Mouse (Mus musculus) adrenal gland, postnatal 14 days (tissue): ENCODE measurements around the gene Cyb5rl. TPM values are rescaled to one million over a fixed set of nuclear protein-coding genes. Genes with fewer than 3 reads are reported as not detected.

Experiments used
- DNase-seq: peaks from one replicate; pipeline ENCODE4 v3.0.0; 2021; ENCODE audit warnings: mixed read lengths
- long read RNA-seq, 2 experiments: library from polyadenylated mRNA; stranded (forward); transcript quantifications; one replicate each; pipeline ENCODE4 v2.0.0; 2021
- total RNA-seq: library from RNA; stranded (reverse); gene quantifications from 2 replicates; pipeline ENCODE4 v1.2.3, GENCODE M21; 2021

Cyb5rl gene
- total RNA-seq = 17.0 and 20.1 TPM in 2 replicates
- long read RNA-seq, experiment 1, transcript Cyb5rl-203 (7 exons, 2,516 nt) = major isoform, 5 of 27 reads
- long read RNA-seq, experiment 1, partial matches to known transcripts = 10 of 27 reads
- long read RNA-seq, experiment 1, other reads (novel, unspliced or antisense) = 12 of 27 reads
- long read RNA-seq, experiment 2, transcript Cyb5rl-203 (7 exons, 2,516 nt) = major isoform, 7 of 24 reads
- long read RNA-seq, experiment 2, partial matches to known transcripts = 1 of 24 reads
- long read RNA-seq, experiment 2, other reads (novel, unspliced or antisense) = 16 of 24 reads

DNA sequence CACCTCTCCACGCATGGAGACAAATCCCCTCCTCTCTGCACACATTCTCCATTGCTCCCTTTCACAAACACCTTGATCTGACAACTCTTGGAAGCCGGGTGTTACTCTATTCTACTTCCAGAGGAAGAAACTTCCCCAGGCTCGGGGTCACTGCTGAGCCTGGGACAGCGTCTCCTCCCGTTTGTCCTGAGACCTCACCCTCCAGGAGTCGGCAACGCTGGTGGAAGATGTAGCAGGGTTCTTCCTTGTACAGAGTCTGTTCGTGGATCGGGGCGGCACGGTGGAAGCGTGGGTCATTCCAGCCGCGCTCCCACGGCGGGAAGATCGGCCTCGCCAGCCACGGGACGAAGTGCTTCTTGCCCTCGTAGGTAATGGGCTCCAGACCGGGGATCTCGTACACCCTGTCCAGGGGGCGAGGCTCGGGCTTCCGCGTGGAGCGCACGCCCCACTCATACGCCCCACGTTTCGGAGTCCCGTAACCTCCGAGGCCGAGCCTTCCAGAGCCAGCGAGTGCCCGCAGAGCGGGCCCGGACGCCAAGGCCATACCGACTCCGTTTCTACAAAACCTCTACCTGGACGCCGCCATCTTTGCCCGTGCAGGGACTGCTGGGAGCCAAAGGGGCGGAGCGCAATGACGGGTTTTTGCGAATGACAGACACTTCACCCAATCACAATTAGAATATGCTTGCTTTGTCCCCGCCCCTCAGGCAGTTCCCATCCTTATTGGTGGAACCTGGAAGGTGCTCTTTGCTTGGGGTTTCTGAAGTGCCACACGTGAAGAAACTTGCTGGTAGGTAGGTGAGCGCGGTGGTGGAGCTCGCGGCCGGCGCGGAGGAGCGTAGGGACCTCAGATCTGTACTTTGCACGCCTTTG lies at the start of gene Cyb5rl, which contains the start of gene Mrpl37:
Cyb5rl (plus strand) TSS at position 737 of the 873 bp plus-strand sequence.
Mrpl37 (minus strand) TSS at position 617 of the 873 bp plus-strand sequence.
- peak; percentile 97 for DNase-seq

DNA sequence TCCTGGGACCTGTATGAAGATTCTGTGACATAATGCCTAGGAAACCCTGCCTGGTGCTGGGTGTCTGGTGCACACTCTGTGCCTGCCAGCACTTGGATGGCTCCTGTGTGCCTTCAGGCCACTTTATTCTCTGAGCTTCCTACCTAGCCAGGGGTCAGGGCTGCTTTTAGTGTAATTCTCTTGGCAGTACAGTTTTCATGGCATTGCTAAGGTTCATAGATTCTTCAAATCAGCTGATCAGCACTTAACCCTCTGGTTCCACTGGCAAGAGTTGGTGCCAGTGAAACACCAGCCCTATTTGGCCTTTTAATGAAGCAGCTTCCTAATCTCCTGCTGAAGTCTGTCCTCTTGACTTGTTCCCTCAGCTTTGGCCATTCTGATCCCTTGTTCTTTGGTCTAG lies 49.5 kb upstream of the Cyb5rl start:
- no peak for DNase-seq

DNA sequence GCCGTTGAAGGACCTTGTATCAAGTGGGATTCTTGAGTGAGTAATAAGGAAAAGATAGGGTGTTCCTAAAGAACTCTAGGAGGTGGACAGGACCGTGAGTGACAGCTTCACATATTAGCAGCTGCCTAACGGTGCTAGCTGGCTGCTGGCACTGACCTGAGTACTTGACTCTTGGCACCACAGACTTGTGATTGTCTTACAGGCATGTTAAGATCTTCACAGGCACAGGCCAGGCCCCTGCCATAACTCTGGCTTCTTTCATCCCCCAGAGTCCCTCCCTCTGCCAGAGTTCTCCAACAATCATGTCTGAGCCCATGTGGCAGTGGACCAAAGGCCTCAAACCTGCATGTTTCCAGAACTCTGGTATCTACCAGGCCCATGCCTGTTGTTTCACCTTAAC lies 48.3 kb upstream of the Cyb5rl start:
- DNase-seq = peak; percentile 37

DNA sequence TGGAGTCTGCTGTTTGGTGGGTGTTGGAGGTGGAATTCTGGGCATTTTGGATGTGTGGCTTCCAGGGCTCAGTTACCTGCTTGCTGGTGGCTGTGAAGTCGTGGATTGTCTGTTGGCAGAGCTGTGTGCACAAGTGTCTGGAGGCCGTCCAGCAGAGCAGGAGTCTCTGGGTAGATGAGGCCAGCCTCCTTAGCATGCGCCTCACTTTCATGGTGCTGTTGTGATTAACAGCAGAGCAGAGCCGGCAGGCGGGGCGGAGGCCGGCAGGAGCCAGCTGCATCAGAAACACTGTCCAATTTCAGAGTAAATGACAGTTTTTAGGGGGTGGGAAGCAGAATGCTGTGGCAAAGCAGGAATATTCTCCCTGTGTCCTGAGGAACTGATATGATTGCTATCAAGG lies 47.8 kb upstream of the Cyb5rl start:
- DNase-seq = peak; percentile 61

DNA sequence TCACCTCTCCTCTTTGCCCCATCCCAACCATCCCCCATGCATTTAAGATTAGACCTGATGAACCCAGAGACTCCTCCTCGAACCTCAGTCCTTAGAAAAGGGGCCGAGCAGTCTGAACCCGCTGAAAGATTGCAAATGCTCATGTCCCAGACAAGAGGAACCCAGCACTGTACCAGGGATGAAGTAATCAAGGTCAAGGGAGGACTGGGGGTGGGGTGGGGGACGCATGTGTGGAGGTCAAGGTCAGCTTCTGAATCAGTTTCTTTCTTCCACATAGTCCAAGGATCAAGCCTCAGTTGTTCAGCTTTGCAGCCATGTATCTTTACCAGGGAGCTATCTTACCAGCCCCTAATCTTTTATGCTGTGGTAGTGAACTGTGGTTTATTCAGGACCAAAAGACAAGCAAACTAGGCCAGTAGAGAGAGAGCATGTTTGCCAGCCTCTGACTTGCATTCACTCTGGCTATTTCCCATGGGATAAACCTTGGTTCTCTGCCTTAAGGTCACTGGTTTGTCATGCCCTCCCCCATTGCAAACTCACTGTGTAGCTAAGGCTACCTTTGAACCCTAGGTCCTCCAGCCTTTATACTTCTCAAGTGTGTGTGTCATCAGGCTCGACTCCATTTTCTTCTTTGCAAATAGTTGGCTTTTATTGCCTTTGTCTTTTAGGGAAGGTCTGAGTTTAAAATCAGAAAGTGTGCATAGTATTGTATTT lies 46.3 kb upstream of the Cyb5rl start:
- peak; percentile 55 for DNase-seq

DNA sequence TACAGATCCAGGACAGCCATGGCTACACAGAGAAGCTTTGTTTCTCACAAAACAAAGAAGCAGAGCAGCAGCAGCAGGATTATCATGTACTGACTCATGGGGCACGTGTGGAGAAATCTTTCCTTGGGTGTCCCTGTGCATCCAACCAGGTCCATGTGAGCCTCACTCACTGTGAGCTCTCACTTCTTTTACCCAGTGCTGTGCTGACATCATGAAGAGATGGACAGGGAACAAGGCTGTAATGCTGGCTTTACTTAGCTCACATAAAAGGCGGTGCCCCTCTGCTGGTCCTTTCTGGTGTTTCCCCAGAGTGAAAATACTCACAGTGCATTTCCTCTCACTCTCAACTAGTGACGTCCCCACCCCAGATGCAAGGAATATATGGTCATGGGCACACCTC lies 45.3 kb upstream of the Cyb5rl start:
- peak; percentile 20 for DNase-seq

DNA sequence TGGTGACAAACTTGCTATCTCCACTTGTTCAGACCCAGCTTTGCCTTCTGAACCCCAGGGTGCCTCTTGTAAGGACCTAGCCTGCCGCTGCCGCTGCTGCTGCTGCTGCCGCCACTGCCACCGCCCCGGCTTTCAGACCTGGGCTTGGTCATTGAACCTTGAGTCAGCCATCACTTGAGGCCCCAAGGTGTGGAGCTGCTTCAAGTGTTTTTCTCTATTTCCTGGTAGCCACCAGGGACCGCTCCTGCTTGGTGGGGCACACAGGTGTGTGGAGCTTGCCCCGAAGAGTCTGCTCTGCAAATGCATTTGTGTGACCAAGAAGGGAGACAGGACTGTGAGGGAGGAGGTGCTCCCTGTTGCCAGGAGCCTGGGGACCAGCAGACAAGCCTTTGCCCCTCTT lies 41.9 kb upstream of the Cyb5rl start:
- no peak for DNase-seq

DNA sequence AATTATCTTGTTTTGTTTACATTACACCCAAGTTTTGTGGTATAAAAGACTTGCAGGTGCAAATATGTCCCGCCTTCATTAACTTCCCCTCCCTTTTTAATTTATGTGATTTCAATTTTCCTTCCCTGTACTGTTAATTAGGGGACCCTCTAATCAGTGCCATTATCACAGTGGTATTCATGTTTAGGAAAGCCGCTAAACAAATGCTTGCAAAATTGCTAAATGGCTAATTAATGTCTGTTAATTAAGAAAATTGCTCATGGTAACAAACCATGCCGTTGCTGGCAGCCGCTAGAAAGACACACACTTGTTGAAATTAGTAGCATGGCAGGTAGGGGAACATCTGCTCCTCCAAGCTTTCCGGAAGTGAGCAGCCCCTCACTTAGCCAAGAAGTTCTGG lies 41.4 kb upstream of the Cyb5rl start:
- DNase-seq = no peak

DNA sequence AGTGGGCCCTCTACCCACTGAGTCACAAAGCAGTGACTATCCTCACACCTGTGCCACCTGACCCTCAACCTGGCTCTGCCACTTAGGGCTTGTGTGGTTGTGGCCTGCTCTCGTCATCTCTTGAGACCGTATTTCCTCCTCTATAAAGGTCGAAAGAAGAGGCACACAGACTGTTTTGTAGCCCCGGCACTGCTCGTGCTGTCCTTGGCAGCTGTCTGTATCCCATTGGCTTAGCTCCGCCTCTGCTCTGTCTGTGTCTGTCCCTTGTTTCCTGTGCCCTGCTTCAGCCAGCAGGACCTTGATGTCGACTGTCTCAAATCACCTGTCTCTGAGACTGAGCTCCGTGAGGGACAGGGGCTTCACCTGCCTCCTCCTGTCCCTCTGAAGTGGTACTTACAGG lies 40.3 kb upstream of the Cyb5rl start:
- peak; percentile 49 for DNase-seq

DNA sequence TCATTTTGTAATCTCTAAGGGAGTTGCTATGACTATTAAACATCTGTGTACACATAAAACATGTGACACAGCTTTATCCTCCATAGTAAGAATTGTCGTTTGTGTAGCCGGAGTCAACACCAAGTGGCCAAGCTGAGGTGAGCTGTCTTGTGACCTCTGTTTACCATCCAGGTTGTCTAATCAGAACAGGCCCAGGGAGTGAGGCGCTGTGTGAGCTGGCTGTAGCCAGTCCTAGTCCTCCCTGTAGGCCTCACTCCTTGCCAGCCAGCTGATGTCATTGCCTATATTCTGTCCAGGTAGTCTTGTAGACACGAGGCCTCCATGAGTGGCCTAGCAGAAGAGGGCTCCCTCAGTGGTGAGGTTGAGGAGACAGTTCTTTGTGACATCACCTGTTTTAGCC lies 31.1 kb upstream of the Cyb5rl start:
- DNase-seq = no peak

DNA sequence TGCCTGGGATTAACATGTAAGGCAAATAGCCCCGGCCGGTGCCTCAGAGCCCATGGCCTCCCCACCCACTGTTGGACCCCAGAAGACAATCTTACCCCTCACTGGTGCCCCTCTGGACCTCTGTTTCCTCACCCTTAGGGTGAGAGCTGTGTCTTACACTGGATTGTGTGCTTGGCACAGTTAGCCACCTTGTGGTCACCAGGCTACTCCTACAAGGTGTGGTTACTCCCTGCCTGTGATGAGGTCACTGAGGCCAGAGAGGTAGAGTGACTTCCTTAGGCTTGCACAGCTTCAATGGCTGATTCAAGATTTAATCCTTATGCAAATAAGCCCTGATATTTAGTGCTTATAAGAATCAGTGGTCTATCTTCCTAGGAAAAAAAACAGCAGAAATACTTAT lies 29.8 kb upstream of the Cyb5rl start:
- no peak for DNase-seq

DNA sequence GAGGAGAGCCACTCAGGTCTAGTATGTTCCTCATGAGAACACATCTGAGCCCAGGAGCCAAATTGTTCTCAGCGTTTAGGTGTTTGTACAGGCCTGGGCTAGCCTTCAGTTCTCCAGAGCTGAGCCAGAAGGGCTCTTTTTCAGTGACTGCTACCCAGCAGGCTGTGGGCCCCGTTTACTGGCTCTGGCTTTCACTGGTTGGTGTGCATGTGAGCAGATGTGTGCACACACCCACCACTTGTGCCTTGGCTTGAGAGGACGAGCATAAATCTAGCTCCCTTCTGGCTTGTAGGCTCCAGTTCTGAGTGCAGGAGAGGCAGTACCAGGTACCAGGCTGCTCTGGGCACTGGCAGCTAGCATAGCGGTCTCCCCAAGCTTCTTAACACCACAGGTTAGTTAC lies 28.5 kb upstream of the Cyb5rl start:
- DNase-seq = no peak

DNA sequence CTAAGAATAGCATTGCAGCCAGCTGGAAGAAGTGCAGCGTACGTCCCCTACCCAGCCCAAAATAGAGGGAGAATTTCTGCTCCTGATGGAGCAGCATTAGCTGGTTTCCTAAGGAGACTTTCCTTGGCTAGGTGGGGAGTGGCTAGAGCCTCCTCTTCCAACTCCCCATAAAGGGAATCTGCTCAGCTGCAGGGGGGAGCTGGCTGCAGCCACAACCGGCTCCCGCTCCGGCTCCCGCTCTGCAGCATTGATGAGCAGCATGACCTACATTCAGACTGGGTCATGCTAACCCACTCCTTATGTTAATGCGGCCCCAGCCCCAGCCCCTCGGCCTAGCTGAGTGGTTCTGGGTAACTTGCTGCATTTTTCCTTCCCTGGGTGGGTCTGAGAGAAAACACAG lies 27.5 kb upstream of the Cyb5rl start:
- DNase-seq = no peak

DNA sequence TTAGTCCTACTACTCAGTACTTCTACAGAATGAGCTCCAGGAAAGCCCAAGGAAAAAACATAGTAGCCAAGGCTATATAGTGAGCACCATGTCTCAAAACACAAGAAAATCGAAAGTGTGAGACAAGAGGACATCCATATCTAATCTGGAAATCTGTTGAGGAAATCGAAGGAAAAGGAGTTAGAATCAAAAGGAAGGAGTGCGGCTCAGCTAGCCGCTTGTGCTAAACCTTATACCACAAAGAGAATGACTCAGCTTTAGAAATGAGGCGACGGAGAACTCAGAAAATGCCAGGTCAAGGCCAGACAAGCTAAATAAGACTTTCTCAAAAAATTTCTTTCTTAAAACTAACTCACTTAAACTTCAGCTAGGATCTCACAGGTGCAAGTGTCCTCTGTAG lies 24.5 kb upstream of the Cyb5rl start:
- DNase-seq = no peak

DNA sequence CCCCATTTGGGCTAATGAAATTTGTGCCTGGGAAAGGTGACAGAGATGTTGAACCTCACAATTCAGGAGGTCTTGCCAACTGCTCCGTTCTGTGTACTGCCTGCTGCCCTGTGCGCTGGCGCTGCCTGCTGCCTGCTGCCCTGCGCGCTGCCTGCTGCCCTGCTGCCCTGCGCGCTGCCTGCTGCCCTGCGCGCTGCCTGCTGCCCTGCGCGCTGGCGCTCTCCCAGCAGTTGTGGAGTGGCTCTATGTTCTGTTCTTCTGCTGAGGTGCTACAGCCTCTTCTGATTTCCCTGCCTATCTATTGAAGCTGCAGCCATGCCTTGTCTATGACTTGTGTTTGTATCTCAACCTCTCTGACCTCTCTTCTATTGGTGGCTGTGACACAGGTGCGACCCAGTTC lies 21.6 kb upstream of the Cyb5rl start:
- no peak for DNase-seq

DNA sequence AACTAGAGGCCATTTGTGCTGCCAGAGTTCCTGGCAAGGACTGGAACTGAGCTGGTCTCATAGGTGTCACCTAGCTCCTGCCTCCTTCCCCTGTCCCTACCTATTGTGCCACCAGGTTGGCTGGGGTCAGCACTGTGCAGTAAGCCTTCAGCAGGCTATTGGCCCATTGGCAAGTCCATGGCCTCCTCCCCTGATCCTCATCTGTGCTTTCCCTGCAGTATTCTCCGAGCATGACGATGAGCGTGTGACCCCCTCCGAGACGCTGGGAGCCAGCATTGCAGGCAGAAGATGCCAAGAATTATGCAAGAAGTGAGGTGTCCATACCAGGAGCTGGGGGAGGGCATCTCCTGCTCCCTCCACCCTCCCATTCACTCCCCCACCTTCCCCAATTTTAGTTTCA lies 19.0 kb upstream of the Cyb5rl start:
- DNase-seq = no peak

DNA sequence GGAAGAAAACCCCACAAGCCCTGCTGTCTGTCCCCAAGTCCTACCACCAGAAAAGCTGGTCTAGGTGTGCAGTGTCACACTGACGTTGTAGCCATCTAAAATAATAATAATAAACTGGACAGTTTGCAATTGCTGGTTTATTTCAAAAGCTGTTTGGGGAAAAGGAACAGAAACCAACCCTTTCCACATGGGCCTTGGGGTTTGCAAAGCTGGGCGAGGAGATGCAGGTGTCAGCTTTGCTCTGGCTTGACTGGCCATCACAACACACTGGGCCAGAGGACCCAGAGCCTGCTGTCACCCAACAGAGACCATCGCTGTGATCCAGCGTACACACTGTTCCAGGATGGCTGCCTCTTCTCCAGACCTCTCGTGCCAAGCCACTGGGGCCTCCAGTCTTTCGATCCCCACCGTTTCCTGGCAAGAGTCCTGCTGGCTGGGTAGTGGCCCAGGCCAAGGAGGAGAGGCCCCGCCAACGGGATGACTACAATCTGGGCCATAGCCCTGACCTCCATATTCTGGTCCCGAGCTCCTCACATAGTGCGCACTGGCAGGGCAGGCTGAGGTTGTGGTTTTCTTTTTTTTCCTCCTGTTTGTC lies 18.1 kb upstream of the Cyb5rl start:
- peak; percentile 73 for DNase-seq

DNA sequence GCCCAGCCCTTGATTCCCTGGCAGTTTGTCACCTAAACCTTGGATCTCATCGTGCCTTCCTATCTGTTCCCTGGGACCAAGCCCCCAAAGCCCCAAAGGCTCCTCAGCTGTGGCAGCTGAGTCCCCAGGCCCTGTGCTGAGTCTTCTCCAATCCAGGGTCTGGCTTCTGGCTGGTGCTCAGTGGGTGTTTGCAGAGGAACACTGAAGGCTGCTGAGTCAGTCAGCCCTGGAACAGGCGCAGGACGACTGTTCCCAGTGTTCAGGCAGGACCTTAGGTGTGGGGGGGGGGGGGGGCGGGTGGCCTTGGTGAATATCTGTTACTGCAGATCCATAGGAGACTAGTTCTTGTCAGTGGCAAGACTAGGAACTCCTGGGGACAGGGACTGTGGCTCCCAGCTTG lies 14.9 kb upstream of the Cyb5rl start:
- peak; percentile 53 for DNase-seq

DNA sequence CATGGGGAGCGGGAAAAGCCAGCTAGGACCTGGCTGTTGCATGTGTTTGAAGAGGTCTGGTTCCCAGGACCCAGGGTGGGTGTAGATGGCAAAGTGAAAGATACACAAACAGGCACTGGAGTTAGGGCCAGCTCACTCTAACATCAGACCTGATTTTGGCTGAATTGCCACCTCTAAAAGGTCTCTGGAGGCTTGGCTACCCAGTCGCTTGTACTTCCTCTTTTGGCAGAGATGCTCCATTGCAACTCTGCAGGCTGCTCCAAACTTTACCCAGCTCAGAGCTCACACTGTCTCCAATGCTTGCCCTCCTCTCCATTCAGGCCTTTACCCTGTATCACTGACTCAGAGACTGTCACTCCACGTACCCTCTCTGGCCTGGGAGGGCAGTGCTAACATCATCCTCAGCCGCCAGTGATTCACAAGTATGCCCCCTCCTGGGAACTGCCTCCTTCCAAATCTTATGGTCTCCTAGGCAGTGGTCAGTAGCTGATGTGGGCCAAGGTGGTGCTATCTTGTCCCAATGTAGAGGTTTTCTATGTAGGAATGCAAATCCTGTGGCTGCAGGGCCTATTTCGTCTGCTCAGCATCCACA lies 13.7 kb upstream of the Cyb5rl start:
- DNase-seq = peak; percentile 36

DNA sequence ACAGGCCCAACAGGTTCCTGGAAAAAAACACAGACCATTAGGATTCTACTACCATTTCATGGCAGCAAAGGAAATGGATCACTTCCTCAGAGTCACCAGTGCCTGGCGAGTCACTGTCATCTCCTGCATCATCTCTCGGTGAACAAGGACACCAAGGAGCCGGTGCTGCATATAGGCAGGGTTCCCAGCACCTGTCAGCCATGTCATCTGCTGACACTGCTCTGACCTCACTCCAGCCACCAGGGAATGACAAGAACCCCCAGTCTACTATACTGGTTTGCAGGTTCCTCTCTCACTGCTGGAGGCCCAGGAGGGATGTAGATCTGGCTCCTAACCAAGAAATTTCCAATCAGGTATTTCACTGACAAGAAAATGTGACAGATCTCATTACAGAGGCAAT lies 10.7 kb upstream of the Cyb5rl start:
- no peak for DNase-seq

DNA sequence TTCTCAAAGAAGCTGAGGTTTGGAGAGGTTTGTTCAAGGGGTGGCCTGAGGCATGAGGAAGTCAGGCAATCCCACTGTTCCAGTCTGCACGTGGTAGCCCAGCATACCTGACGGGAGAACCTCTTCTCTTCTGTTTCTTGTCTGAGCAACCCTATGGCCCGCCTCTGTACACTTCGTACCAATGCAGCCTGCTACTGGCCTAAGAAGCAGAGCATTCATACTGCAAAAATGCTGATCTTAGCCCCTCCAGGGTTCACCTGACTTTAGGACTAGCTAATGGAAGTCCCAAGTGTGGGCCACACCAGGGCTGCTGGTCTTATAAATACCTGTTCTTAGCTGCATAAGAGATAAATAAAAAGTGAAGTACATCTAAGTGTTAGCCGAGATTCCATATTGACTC lies 8.4 kb upstream of the Cyb5rl start:
- no peak for DNase-seq

DNA sequence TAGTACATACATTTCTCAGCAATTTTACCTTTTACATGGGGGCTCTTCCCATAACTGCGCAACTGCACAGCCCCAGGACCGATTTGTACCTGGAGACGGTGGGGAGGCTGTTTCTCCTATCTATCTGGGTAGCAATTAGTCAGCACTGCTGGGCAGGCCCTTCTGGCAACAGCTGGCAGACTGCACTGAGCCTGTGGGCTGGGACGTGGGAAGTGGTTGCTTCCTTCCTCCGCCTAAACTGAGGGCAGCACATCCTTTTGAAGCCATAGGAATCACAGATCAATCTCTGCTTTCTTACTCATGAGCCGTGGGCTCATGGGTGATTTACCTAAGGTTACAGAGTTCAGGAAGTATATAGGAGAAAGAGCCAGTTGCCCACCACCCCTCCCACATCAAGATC lies 8.0 kb upstream of the Cyb5rl start:
- no peak for DNase-seq
